In the genomic region with DNA sequence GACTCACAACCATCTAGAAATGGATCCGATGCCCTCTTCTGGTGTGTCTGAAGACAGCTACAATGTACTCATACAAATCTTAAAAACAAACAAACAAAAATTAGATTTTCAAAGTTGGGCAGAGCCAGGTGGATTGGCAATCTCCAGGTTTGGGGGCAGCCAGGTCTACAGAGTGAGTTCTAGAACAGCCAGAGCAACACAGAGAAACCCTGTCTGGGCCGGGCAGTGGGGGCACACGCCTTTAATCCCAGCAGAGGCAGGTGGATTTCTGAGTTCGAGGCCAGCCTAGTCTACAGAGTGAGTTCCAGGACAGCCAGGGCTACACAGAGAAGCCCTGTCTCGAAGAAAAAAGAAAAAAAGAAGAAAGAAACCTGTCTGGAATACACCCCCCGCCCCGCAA, we compare ENCODE assay signal across 8 mouse cellular contexts. TPM values are rescaled to one million over a fixed set of nuclear protein-coding genes. Genes with fewer than 3 reads are reported as not detected.
DNase-seq lines count a peak whose midpoint lies in the region; ATAC-seq and TF ChIP-seq lines count a peak whose summit lies in the region.
"Not testable (repeated sequence)": the region's sequence is repeated elsewhere in the genome, so short reads cannot be mapped to it uniquely, and the experiment has no call there.
"Had no signal": no experiment of that assay in that cellular context is flagged by ENCODE, and none has a peak within 500 bp of the region (broad histone marks: within the 10 kb centered on the region; RNA-seq: fewer than 3 reads in every experiment).

No protein-coding gene starts in this region.

- WGBS in embryonic facial prominence, embryonic 15.5 days, result 80% methylated on average over 7 of the region's 7 CpGs
- WGBS in heart, embryonic 15.5 days, result 83% methylated on average over 7 of the region's 7 CpGs
- 87% methylated on average over 7 of the region's 7 CpGs for WGBS in intestine, embryonic 15.5 days
- 89% methylated on average over 7 of the region's 7 CpGs for WGBS in limb, embryonic 13.5 days
- WGBS in lung, embryonic 15.5 days, result 79% methylated on average over 7 of the region's 7 CpGs

- H3K9me3 ChIP-seq in embryonic facial prominence, embryonic 15.5 days (replicated peaks); heart, embryonic 15.5 days (replicated peaks); intestine, embryonic 15.5 days; limb, embryonic 13.5 days; lung, embryonic 15.5 days: not testable (repeated sequence)

- peaks cover 46% of the 10 kb centered on the region for H3K4me1 ChIP-seq in embryonic facial prominence, embryonic 15.5 days
- peaks cover 57% of the 10 kb centered on the region for H3K4me1 ChIP-seq in heart, embryonic 15.5 days (replicated peaks)
- peaks cover 51% of the 10 kb centered on the region for H3K4me1 ChIP-seq in intestine, embryonic 15.5 days (replicated peaks)
- H3K4me1 ChIP-seq in limb, embryonic 13.5 days, result peaks cover 58% of the 10 kb centered on the region
- peaks cover 45% of the 10 kb centered on the region for H3K4me1 ChIP-seq in lung, embryonic 15.5 days

- not testable (repeated sequence) for TF ChIP-seq POLR2A in myocyte (IDR thresholded peaks at IDR 0.05; ENCODE audit: insufficient read length, low read depth)

- ATAC-seq in embryonic facial prominence, embryonic 15.5 days (ENCODE audit: insufficient number of reproducible peaks, low FRiP score, low TSS enrichment, low read depth); heart, embryonic 15.5 days (replicated peaks; ENCODE audit: insufficient number of reproducible peaks, insufficient read depth, low FRiP score, low read depth); intestine, embryonic 15.5 days; limb, embryonic 13.5 days (ENCODE audit: low FRiP score, low read depth); lung, embryonic 15.5 days (ENCODE audit: borderline replicate concordance, extremely low read depth, low FRiP score, low TSS enrichment): not testable (repeated sequence)

- H3ac ChIP-seq in myocyte (ENCODE audit: control insufficient read depth, insufficient read length), result not testable (repeated sequence)

- DNase-seq in adrenal gland, adult (ENCODE audit: inconsistent age in 2 of 2, low spot score in 1 of 2), result peak; percentile 29 to 68

- H3K79me2 ChIP-seq in myocyte (ENCODE audit: control insufficient read depth, insufficient read depth), result peaks cover 16% of the 10 kb centered on the region

- peak overlapping the region; percentile 93 for H3K27ac ChIP-seq in embryonic facial prominence, embryonic 15.5 days (replicated peaks)
- peak overlapping the region; percentile 92 for H3K27ac ChIP-seq in heart, embryonic 15.5 days
- not testable (repeated sequence) for H3K27ac ChIP-seq in intestine, embryonic 15.5 days
- H3K27ac ChIP-seq in limb, embryonic 13.5 days, result 0 out of 2 replicates have a peak overlapping the region, but pooled peaks have one; percentile 77
- H3K27ac ChIP-seq in lung, embryonic 15.5 days, result peak overlapping the region; percentile 91

- not testable (repeated sequence) for H3K4me3 ChIP-seq in embryonic facial prominence, embryonic 15.5 days (replicated peaks); heart, embryonic 15.5 days; intestine, embryonic 15.5 days (replicated peaks); limb, embryonic 13.5 days; lung, embryonic 15.5 days; myocyte

- H3K27me3 ChIP-seq in embryonic facial prominence, embryonic 15.5 days; heart, embryonic 15.5 days; intestine, embryonic 15.5 days (replicated peaks); limb, embryonic 13.5 days; lung, embryonic 15.5 days; myocyte (ENCODE audit: control insufficient read depth, insufficient read depth, insufficient read length): not testable (repeated sequence)

- H3K4me2 ChIP-seq in embryonic facial prominence, embryonic 15.5 days (replicated peaks); heart, embryonic 15.5 days; limb, embryonic 13.5 days (replicated peaks): not testable (repeated sequence)
- H3K4me2 ChIP-seq in intestine, embryonic 15.5 days (replicated peaks), result peak overlapping the region; percentile 86; the same call in 1 of the 2 replicates
- peak overlapping the region; percentile 51; the same call in 1 of the 2 replicates for H3K4me2 ChIP-seq in lung, embryonic 15.5 days
- H3K4me2 ChIP-seq in myocyte (ENCODE audit: low read depth), result peak overlapping the region; percentile 81

- peaks cover 32% of the 10 kb centered on the region for H3K36me3 ChIP-seq in embryonic facial prominence, embryonic 15.5 days
- H3K36me3 ChIP-seq in heart, embryonic 15.5 days, result peaks cover 23% of the 10 kb centered on the region
- not testable (repeated sequence) for H3K36me3 ChIP-seq in intestine, embryonic 15.5 days
- H3K36me3 ChIP-seq in limb, embryonic 13.5 days, result peaks cover 34% of the 10 kb centered on the region
- H3K36me3 ChIP-seq in lung, embryonic 15.5 days, result peaks cover 22% of the 10 kb centered on the region; the same call in 1 of the 2 replicates
- peaks cover 20% of the 10 kb centered on the region for H3K36me3 ChIP-seq in myocyte (ENCODE audit: control insufficient read depth, insufficient read depth)

- not testable (repeated sequence) for H3K9ac ChIP-seq in embryonic facial prominence, embryonic 15.5 days; intestine, embryonic 15.5 days; limb, embryonic 13.5 days; lung, embryonic 15.5 days
- peak overlapping the region; percentile 47; the same call in 1 of the 2 replicates for H3K9ac ChIP-seq in heart, embryonic 15.5 days

RNA-seq across cellular contexts. Expression of a gene that starts 1.2 kb away (rescaled TPM):
- 29.6 and 34.4 TPM in 2 replicates for polyA plus RNA-seq in embryonic facial prominence, embryonic 15.5 days (2015; fragmentation: Nextera tagmentation; extraction: Ambion mirVana)
- polyA plus RNA-seq in heart, embryonic 15.5 days (2015; fragmentation: Nextera tagmentation; extraction: Ambion mirVana), result 16.1 and 25.2 TPM in 2 replicates
- 11.9 and 15.6 TPM in 2 replicates for polyA plus RNA-seq in intestine, embryonic 15.5 days (2015; fragmentation: Nextera tagmentation; extraction: Ambion mirVana)
- polyA plus RNA-seq in limb, embryonic 13.5 days (2015; fragmentation: Nextera tagmentation; extraction: Ambion mirVana), result 9.3 and 12.0 TPM in 2 replicates
- 21.7 and 24.0 TPM in 2 replicates for polyA plus RNA-seq in lung, embryonic 15.5 days (2015; fragmentation: Nextera tagmentation; extraction: Ambion mirVana)
- polyA plus RNA-seq in myocyte (2012; fragmentation: generic; extraction: Trizol), result 8.9 TPM

RNA-seq across cellular contexts. Expression of a gene that starts 5.6 kb away (rescaled TPM):
- 111 and 149 TPM in 2 replicates for polyA plus RNA-seq in embryonic facial prominence, embryonic 15.5 days (2015; fragmentation: Nextera tagmentation; extraction: Ambion mirVana)
- polyA plus RNA-seq in heart, embryonic 15.5 days (2015; fragmentation: Nextera tagmentation; extraction: Ambion mirVana), result 82.2 and 96.4 TPM in 2 replicates
- polyA plus RNA-seq in intestine, embryonic 15.5 days (2015; fragmentation: Nextera tagmentation; extraction: Ambion mirVana), result 61.8 and 64.2 TPM in 2 replicates
- polyA plus RNA-seq in limb, embryonic 13.5 days (2015; fragmentation: Nextera tagmentation; extraction: Ambion mirVana), result 82.8 and 88.6 TPM in 2 replicates
- 61.6 and 66.6 TPM in 2 replicates for polyA plus RNA-seq in lung, embryonic 15.5 days (2015; fragmentation: Nextera tagmentation; extraction: Ambion mirVana)
- 51.8 TPM for polyA plus RNA-seq in myocyte (2012; fragmentation: generic; extraction: Trizol)

RNA-seq across cellular contexts. Expression of a gene that starts 23.2 kb away (rescaled TPM):
- polyA plus RNA-seq in embryonic facial prominence, embryonic 15.5 days (2015; fragmentation: Nextera tagmentation; extraction: Ambion mirVana), result 102 and 137 TPM in 2 replicates
- 37.0 and 40.9 TPM in 2 replicates for polyA plus RNA-seq in heart, embryonic 15.5 days (2015; fragmentation: Nextera tagmentation; extraction: Ambion mirVana)
- 43.7 and 47.6 TPM in 2 replicates for polyA plus RNA-seq in intestine, embryonic 15.5 days (2015; fragmentation: Nextera tagmentation; extraction: Ambion mirVana)
- polyA plus RNA-seq in limb, embryonic 13.5 days (2015; fragmentation: Nextera tagmentation; extraction: Ambion mirVana), result 46.4 and 52.0 TPM in 2 replicates
- 69.3 and 71.1 TPM in 2 replicates for polyA plus RNA-seq in lung, embryonic 15.5 days (2015; fragmentation: Nextera tagmentation; extraction: Ambion mirVana)
- polyA plus RNA-seq in myocyte (2012; fragmentation: generic; extraction: Trizol), result 29.5 TPM

RNA-seq across cellular contexts. Expression of a gene that starts 26.3 kb away (rescaled TPM):
- polyA plus RNA-seq in embryonic facial prominence, embryonic 15.5 days (2015; fragmentation: Nextera tagmentation; extraction: Ambion mirVana), result 0.55 and 0.64 TPM in 2 replicates
- 0.52 and 0.57 TPM in 2 replicates for polyA plus RNA-seq in heart, embryonic 15.5 days (2015; fragmentation: Nextera tagmentation; extraction: Ambion mirVana)
- polyA plus RNA-seq in intestine, embryonic 15.5 days (2015; fragmentation: Nextera tagmentation; extraction: Ambion mirVana), result 0.62 and 0.70 TPM in 2 replicates
- polyA plus RNA-seq in limb, embryonic 13.5 days (2015; fragmentation: Nextera tagmentation; extraction: Ambion mirVana), result 0.74 and 1.2 TPM in 2 replicates
- polyA plus RNA-seq in lung, embryonic 15.5 days (2015; fragmentation: Nextera tagmentation; extraction: Ambion mirVana), result 0.52 and 0.60 TPM in 2 replicates
- polyA plus RNA-seq in myocyte (2012; fragmentation: generic; extraction: Trizol), result 0.28 TPM

RNA-seq across cellular contexts. Expression of a gene that starts 28.5 kb away (rescaled TPM):
- 0.35 and 0.51 TPM in 2 replicates for polyA plus RNA-seq in embryonic facial prominence, embryonic 15.5 days (2015; fragmentation: Nextera tagmentation; extraction: Ambion mirVana)
- 0.51 and 0.60 TPM in 2 replicates for polyA plus RNA-seq in heart, embryonic 15.5 days (2015; fragmentation: Nextera tagmentation; extraction: Ambion mirVana)
- 0.29 and 0.34 TPM in 2 replicates for polyA plus RNA-seq in intestine, embryonic 15.5 days (2015; fragmentation: Nextera tagmentation; extraction: Ambion mirVana)
- 0.52 and 0.55 TPM in 2 replicates for polyA plus RNA-seq in limb, embryonic 13.5 days (2015; fragmentation: Nextera tagmentation; extraction: Ambion mirVana)
- polyA plus RNA-seq in lung, embryonic 15.5 days (2015; fragmentation: Nextera tagmentation; extraction: Ambion mirVana), result 0.36 and 0.57 TPM in 2 replicates
- polyA plus RNA-seq in myocyte (2012; fragmentation: generic; extraction: Trizol), result 0.78 TPM
- polyA plus RNA-seq: erythroblast, embryonic 14.5 days had no signal
